Mouse (Mus musculus) spleen, adult 2 months (tissue): ENCODE measurements around the gene Cnn1.

ENCODE experiments used
- CTCF ChIP-seq: fragments of 200-500 bp; IDR thresholded peaks from 2 replicates; pipeline ENCODE4 v1.5.1; 2011; ENCODE audit warnings: mild to moderate bottlenecking, inconsistent platforms; ENCODE audit not compliant: insufficient read depth, insufficient read length, insufficient replicate concordance; ENCODE audit errors: extremely low read depth
- POLR2A ChIP-seq: fragments of 200-500 bp; IDR thresholded peaks from 2 replicates; pipeline ENCODE4 v1.6.1; 2011; ENCODE audit warnings: low read depth, low read length, inconsistent platforms

DNA sequence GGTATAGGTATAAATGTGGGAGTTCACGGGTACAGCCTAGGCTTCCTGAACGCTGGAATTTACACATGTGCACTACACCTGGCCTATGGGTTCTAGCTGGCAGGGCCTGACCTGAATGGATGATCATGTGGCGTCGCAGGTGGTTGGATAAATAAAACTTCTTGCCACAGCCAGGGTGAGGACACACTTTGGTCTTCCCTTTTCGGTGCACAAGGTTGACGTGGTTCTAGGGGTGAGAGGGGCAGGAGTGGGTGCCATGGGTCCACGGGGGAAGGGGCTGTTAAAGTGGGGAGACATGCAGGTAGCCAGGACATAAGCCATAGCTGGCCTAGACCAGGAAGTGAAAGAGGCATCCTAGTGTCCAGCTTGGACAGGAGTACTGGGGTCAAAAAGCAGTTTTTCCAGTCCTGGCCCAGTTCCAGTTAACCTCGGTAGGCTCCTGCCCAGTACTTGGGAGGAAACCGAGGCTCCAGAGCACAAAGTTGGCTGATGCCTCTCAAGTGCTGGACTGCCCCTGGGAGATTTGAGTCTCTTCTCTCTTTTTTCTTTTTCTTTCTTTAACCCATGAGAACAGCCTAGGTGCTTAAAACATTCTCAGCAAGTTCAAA lies 42.6 kb upstream of the Cnn1 start:
- TF ChIP-seq POLR2A (no peak), CTCF (no peak)
